17 mouse cellular contexts compared by ENCODE assay signal in genomic region chr8:121001951-121002350, GRCm38 (mm10).
"Had no signal": no experiment of that assay in that cellular context is flagged by ENCODE, and none has a peak within 500 bp of the region (broad histone marks: within the 10 kb centered on the region; RNA-seq: fewer than 3 reads in every experiment).

No protein-coding gene starts in this region.

- ATAC-seq: liver, postnatal 0 days; lung, postnatal 0 days; midbrain, embryonic 15.5 days had no signal

- H3K4me2 ChIP-seq: liver, embryonic 15.5 days; lung, embryonic 14.5 days; midbrain, embryonic 12.5 days; midbrain, embryonic 15.5 days; neural tube, embryonic 12.5 days; stomach, embryonic 15.5 days had no signal

- H3K27ac ChIP-seq: liver, embryonic 15.5 days; macrophage; midbrain, embryonic 12.5 days; midbrain, embryonic 15.5 days; neural tube, embryonic 12.5 days; stomach, postnatal 0 days had no signal

- DNase-seq: liver, postnatal 0 days; lung, postnatal 14 days; lung, postnatal 36 days; right cerebral cortex, postnatal 14 days; thymus, adult 2 months; thymus, postnatal 25 days; thymus, postnatal 4 days had no signal

- H3K9ac ChIP-seq: liver, embryonic 15.5 days; liver, postnatal 0 days; lung, embryonic 14.5 days; midbrain, embryonic 12.5 days; midbrain, embryonic 15.5 days; neural tube, embryonic 12.5 days; stomach, embryonic 15.5 days had no signal

- H3K4me3 ChIP-seq: liver, embryonic 15.5 days; midbrain, embryonic 12.5 days; midbrain, embryonic 15.5 days; neural tube, embryonic 12.5 days; stomach, embryonic 15.5 days had no signal

- H3K4me1 ChIP-seq: liver, embryonic 15.5 days; megakaryocyte, embryonic 14.5 days; midbrain, embryonic 12.5 days; midbrain, embryonic 15.5 days; neural tube, embryonic 12.5 days had no signal

- H3K36me3 ChIP-seq: liver, embryonic 15.5 days; midbrain, embryonic 12.5 days; midbrain, embryonic 15.5 days; neural tube, embryonic 12.5 days; stomach, embryonic 15.5 days had no signal

- H3K27me3 ChIP-seq: liver, embryonic 15.5 days; midbrain, embryonic 12.5 days; midbrain, embryonic 15.5 days; stomach, embryonic 15.5 days had no signal

- H3K9me3 ChIP-seq: liver, embryonic 15.5 days; megakaryocyte, embryonic 14.5 days; midbrain, embryonic 15.5 days; stomach, embryonic 15.5 days had no signal
